Mouse (Mus musculus) CH12.LX (cell line): ENCODE measurements at regions not wholly inside any gene's neighbourhood (a gene's known extent, or its start where the extent isn't known, plus 50 kb on each side); places are given as distances from the start of the nearest gene placed in this dataset.

Source experiments
- CTCF ChIP-seq, 2 experiments: IDR thresholded peaks in 1 of 2; conservative IDR thresholded peaks in 1 of 2; 2 replicates each; pipeline ENCODE4 v1.5.1; 2011 to 2012; ENCODE audit warnings: low read depth in 2 of 2, low read length in 2 of 2, improper control_type of control experiment in 1 of 2, inconsistent platforms in 1 of 2, mild to moderate bottlenecking in 1 of 2, moderate library complexity in 1 of 2
- EP300 ChIP-seq: IDR thresholded peaks from 2 replicates; pipeline ENCODE4 v1.6.1; 2011; ENCODE audit warnings: low read length, improper control_type of control experiment
- GABPA ChIP-seq: IDR thresholded peaks from 2 replicates; pipeline ENCODE4 v1.6.1; 2012; ENCODE audit warnings: low read depth, low read length, improper control_type of control experiment, inconsistent platforms; ENCODE audit not compliant: insufficient replicate concordance
- MAFK ChIP-seq: IDR thresholded peaks from 2 replicates; pipeline ENCODE4 v1.6.1; 2011; ENCODE audit warnings: low read length, improper control_type of control experiment; ENCODE audit not compliant: insufficient replicate concordance
- MEF2A ChIP-seq: IDR thresholded peaks from 2 replicates; pipeline ENCODE4 v1.6.1; 2014; ENCODE audit warnings: low read depth, mild to moderate bottlenecking, inconsistent platforms, low read length, improper control_type of control experiment, borderline replicate concordance
- MXI1 ChIP-seq: IDR thresholded peaks from 2 replicates; pipeline ENCODE4 v1.6.1; 2011; ENCODE audit warnings: mild to moderate bottlenecking, low read depth, low read length, improper control_type of control experiment
- POLR2A ChIP-seq: IDR thresholded peaks from 2 replicates; pipeline ENCODE4 v1.6.1; 2011; ENCODE audit warnings: low read depth, mild to moderate bottlenecking, improper control_type of control experiment, low read length
- ZKSCAN1 ChIP-seq: IDR thresholded peaks from 2 replicates; pipeline ENCODE4 v1.6.1; 2012; ENCODE audit warnings: low read depth, inconsistent platforms, low read length, improper control_type of control experiment, borderline replicate concordance
- ZNF384 ChIP-seq: IDR thresholded peaks from 2 replicates; pipeline ENCODE4 v1.6.1; 2012; ENCODE audit warnings: low read depth, low read length, improper control_type of control experiment, inconsistent platforms

DNA sequence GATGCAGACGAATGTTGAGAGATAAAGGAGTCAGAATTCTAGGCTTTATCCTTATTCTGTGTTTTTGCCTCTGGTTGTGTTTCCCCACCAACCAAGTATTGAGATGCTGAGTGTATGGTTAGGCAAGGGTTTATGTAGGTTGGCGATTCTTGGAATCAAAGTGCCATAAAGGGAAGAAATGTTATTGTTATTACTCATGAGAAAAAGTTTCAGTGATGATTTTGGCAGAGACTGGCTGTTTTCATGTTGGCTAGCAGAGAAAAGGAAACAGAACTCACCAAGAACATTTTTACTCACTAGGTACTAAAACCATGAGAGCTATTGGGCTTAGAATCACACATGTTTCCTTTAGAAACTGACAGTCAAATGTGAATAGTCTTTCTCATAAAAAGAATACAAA lies 202.9 kb downstream of the Fzd1 start:
- TF ChIP-seq EP300: no peak
- no peak for TF ChIP-seq CTCF (conservative IDR thresholded peaks at IDR 0.05 in 1 of 2, IDR thresholded peaks at IDR 0.05 in 1 of 2; ENCODE audit: low read depth in 2 of 2, low read length in 2 of 2)
- TF ChIP-seq MEF2A: no peak
- TF ChIP-seq ZNF384: no peak
- no peak for TF ChIP-seq MAFK
- no peak for TF ChIP-seq GABPA
- no peak for TF ChIP-seq POLR2A
- no peak for TF ChIP-seq ZKSCAN1
- no peak for TF ChIP-seq MXI1
